Mouse (Mus musculus) adrenal gland (tissue): ENCODE data around the gene Kif21a.

Experiments used
- intact Hi-C: fragments of 180-260 bp; cut with DNase I; formaldehyde crosslinking; loops from one replicate; pipeline ENCODE4 v1.15.1; 2025

Kif21a gene

GRCm38 (mm10) chr15:91018161-91018860, 31.4 kb downstream of the Kif21a start:
- intact Hi-C loops = no loop called here

DNA sequence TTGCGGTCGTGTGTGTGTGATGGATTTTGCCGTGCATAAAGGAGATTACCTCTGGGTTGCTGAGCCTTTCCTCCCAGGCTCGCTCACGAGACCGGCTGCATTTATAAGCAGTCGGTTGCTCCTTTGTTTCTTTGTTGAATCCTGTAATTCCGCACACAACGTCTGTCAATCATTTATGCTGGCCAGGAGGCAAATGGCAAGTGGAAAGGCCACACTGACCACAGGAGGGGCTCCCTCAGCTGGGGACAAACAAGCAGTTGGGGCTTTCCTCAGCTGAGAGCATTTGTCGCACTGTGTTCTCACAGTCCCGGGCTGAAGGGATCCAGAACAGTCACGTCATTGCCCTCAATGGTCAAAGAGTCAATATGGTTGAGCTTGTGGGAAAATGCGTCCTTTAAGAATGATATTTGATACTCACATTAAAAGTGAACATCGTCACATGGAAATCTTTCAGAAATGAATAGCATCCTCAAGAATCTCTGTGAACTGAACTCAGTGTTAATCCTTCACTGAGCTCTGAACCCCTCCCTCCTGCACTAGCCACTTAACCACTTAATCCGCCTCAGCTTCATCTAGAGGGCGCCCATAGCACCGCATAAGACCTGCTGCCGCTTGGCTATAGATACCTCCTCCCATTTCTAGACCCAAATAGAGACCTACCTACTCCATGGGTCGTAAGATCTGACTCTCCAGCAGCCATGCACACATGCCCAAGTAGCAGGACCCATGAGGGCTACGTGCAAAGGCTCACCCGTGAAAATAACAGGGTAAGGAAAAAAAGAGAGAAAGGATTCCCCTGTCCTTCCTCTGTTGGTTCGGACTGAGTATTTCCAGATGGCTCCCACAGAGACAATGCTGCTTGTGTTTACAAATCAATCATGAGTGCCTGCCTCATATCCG, 32.2 kb downstream of the Kif21a start:
- intact Hi-C loops = no loop called here

GRCm38 (mm10) chr15:91016366-91016765, 33.4 kb downstream of the Kif21a start:
- intact Hi-C loops = no loop called here

DNA sequence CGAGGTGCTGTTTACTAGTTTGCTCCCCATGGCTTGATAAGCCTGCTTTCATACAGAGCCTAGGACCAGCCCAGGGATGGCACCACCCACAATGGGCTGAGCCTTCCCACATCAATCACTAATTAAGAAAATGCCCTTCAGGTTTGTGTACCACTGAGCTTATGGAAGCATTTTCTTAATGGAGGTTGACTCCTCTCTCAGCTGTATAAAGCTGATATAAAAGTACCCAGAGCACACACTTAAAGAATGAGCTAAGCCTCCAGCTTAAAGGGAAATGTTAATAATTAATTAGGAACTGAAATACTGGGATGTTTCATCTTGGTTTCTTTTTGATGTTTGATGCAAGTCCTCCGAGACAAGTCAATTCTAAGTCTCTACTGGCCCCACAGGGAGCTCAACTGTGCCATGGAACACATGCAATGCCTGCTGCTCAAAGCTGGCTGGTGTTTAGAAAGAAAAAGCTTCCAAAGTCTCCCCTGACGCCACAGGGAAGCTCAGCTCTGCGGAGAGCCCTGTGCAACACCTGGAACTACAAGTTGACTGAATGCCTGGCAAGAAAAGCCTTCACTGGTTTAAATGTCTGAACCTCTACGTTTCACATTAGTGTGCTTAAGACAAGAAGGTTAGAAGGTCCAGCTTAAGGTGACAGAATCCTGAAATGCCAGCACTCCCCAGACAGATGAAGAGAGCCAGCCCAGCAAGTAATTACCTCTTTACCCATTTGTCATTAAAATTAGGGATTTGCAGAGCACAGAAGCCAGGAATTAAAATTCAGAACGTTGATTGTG, 36.8 kb downstream of the Kif21a start:
- intact Hi-C loops = no loop called here

DNA sequence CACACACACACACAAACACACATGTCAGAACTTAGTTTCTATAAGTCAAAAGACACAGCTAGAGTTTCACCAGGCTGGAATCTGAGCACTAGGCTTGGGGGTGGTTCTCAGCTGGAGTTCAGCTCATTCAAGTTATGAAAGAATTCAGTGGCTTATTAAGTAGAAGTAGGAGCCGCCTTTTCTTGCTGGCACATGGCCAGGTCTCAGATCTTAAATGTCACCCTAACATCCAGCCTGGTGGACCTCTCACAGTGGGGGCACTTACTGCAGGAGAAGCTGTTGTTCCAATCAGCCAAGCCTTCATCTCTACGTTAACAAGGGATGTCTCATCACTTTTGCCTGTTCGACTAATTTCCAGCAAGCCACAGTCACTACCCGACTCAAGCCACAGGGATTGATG, 39.5 kb downstream of the Kif21a start:
- intact Hi-C loops = no loop called here

DNA sequence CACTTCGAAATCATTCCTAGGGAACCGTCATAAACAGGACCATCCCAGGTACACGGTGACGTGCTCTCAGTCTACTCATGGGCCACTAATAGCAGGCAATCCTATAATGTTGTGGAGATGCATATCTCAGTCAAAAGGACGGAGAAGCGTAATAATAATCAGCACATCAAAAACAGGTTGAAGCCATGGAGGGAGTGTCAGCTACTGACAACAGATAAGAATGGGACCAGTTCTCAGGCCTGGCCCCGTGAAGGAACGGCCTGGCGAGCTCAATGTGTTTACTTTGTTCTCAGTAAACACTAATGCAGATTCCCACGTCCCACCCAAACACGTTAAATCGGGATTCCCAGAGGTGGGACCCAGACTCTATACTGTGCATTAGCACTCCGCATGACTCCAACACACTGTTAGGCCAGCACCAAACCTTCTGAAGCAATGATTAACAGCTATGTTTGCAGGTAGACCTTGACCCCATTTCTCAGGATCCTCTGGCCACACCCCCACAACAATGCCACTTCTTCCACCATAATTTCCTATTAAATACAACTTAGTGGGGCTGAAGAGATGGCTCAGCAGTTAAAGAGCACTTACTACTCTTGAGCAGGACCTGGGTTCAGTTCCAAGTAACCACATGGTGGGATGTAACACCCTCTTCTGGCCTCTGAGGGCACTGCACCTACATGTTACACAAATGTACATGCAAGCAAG, 42.5 kb downstream of the Kif21a start:
- intact Hi-C loops = no loop called here

GRCm38 (mm10) chr15:91004726-91005125, 45.0 kb downstream of the Kif21a start:
- intact Hi-C loops = no loop called here

DNA sequence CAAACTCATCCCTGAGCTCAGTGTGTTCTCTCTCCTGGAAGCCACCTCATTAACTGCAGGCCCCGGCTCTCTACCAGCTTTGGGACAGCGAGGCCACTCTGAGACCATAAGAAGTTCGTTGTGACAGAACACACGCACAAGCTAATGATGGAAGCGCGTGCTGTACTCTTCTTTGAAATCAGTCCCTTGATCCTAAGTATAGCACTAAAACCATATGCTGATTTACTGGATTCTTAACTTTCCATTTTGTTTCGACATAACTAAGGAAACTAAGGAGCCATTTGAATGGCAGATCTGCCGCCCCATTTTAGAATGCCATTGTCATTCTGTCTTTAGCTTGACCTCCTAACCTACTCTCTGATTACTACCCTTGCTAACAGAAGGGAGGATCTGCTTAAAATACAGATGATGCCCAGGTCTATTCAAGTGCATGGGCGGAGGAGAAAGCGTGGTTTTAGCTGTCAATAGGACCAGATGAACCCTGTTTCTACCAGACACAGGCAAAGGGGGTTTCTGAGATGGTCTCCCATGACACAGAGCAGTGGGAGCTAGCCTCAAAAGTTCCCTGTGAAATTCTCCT, 48.6 kb downstream of the Kif21a start:
- intact Hi-C loops = no loop called here

GRCm38 (mm10) chr15:91000280-91001036, 49.3 kb downstream of the Kif21a start:
- intact Hi-C loops = no loop called here

DNA sequence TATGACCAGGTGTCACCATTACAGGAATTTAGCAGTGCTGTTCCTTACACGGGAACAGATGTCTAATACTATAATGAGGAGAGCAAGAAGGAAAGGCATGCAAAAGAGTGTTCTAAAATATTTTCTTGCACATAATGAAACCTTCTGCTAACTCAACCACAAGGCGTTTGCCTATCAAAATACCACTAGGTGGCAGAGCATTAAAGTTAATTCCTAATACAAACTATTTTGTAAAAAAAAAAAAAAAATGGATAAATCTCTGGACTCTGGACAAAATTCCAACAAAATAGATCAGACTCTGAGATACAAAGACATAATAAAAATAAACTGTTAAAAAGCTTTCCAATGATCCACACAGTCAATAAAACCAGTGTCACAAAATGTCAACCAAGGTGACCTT, 56.9 kb downstream of the Kif21a start:
- intact Hi-C loops = loop anchor here (10.0 kb wide), 1 partner anchor 302 kb away; no protein-coding TSS in a partner anchor

- intact Hi-C loops = loop anchor here (10.0 kb wide), 1 partner anchor 302 kb away; no protein-coding TSS in a partner anchor
Measured at GRCm38 (mm10) chr15:90992388-90992787, 57.4 kb downstream of the Kif21a start.

GRCm38 (mm10) chr15:90991843-90992242, 57.9 kb downstream of the Kif21a start:
- intact Hi-C loops = loop anchor here (10.0 kb wide), 1 partner anchor 303 kb away; no protein-coding TSS in a partner anchor

- intact Hi-C loops = no loop called here
Measured at GRCm38 (mm10) chr15:90987714-90988250, 62.0 kb downstream of the Kif21a start.

DNA sequence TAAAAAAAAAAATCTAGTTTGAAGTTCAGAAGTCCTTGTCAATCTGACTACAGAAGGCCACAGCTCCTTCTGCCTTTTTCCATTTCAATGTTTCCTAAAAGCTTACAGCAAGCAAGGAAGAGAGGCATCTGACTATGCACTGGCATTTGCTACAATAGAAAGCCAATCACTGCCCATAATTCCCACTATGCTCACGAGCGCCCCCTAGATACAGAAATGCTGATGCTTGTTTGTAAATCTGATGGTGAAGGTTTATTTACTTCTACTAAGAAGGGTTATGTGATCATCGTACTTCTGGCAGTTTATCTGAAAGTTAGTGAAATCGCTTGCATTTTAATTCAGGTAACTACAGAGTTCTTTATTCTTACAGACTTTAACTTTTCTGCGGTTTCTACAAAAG, 73.8 kb downstream of the Kif21a start:
- intact Hi-C loops = no loop called here

DNA sequence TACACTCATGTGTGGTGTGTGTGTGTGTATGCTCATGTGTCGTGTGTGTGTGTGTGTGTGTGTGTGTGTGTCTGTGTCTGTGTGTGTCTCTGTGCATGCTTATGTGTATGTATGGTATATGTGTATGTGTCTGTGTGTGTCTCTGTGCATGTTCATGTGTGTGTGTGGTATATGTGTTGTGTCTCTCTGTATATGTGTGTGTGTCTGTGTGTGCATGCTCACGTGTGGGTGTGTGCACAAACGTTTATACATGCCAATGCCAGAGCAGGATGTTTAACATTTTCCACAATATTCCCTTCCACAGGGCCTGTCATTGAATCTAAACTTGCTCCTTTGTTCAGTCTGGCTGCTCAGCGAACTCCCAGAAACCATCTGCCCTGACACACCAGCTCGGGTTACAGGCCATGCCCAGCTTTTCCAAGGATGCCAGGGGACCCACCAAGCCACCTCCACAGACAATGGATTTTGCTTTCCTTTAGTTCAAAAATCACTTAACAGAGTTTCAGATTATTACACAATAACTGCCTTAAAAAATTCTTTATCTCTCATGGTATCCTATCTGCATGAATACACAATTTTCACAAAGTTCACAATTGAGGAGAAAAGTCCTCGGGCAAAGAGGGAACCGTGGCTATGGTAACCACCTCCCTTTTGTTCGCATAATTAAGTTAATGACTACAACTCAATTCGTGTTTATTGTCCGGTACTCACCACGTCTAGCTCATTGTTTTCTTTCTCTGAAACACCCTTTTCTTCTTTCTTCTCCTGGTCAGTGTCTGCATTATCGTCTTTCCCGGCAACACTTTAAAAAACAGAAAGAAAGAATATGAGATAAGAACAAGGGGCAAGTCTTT, 77.6 kb downstream of the Kif21a start:
- intact Hi-C loops = no loop called here

- intact Hi-C loops = no loop called here
Measured at GRCm38 (mm10) chr15:90963320-90963719, 86.4 kb downstream of the Kif21a start.

- intact Hi-C loops = no loop called here
Measured at GRCm38 (mm10) chr15:90962548-90962947, 87.2 kb downstream of the Kif21a start.

GRCm38 (mm10) chr15:90960831-90961554, 88.8 kb downstream of the Kif21a start:
- intact Hi-C loops = no loop called here
